Mouse (Mus musculus) c-Kit-positive CD71-negative TER-119-negative erythroid progenitor cells, embryonic 14.5 days (primary cell): ENCODE measurements around the gene Sec23a.
"Not testable (repeated sequence)": the region's sequence is repeated elsewhere in the genome, so short reads cannot be mapped to it uniquely, and the experiment has no call there.

Experiments used
- DNase-seq: peaks from one replicate; pipeline ENCODE4 v3.0.0-alpha.2; 2013; ENCODE audit warnings: low read depth

Sec23a gene

DNA sequence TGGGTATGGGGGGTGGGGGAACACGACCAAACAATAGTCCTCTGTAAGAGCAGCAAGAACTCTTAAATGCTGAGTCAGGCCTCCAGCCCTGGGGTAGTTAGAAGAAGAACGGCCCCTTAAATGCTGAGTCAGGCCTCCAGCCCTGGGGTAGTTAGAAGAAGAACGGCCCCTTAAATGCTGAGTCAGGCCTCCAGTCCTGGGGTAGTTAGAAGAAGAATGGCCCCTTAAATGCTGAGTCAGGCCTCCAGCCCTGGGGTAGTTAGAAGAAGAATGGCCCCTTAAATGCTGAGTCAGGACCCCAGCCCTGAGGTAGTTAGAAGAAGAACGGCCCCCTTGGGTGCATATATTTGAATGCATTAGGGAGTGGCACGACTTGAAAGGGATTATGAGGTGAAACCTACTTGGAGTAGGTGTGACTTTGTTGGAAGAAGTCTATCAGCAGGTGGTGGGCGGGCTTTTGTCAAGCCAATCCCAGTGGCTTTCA is 30.6 kb downstream of the Sec23a start:
- not testable (repeated sequence) for DNase-seq

DNA sequence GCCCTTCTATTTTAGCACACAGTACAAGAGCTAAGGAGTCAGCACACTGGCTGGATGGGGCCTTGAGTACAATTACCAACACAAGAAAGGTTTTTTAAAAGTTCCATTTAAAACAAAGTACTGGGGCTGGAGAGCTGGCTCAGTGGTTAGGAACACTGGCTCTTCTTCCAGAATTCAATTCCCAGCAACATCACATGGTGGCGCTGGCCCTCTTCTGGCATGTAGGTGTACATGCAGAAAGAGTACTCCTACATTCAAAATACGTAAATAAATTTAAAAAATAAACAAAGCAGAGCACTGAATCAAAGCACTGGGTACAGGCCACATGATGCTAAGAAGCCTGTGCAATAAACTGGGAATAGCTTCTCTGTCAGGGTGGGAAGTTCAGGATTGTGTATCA is 34.9 kb downstream of the Sec23a start:
- DNase-seq, result no peak

DNA sequence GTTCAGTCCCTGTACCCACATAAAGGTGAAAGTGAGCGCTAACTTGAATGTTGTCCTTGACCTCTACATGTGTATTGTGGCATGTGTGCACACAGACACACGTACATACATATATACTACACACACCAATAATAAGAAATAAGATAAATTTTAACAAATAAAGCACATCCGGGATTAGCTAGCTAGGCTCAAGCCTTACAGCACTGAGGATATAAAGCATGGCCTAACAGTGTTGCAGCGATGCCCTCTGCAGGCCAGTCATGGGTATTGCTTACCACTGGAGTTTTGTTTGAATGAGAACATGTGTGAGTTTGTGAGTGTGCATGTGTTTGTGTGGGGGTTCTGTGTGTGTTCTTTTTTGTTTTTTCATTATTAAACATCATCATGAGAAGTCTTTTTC is 47.2 kb downstream of the Sec23a start:
- DNase-seq, result peak; percentile 23

DNA sequence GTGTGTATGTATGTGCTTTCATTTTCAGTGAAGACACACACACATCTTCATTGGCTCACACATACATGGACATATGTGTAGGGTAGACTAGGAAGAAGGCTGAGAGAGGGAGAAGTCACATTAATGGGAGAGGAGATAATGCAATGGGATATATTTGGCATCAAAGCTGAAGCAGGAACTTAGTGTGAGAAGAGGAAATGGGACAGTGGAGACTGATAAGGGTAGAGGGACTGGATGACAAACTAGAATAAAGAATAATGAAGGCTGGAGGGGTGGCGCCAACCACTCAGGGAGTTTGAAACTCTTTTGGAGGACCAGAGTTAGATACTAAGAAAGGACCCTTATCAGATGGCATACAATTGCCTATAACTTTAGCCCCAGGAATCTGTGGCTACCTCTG is 51.0 kb downstream of the Sec23a start:
- no peak for DNase-seq

- DNase-seq, result no peak
Measured at GRCm38 (mm10) chr12:58956624-58957023, 55.2 kb downstream of the Sec23a start.

- DNase-seq, result no peak
Measured at GRCm38 (mm10) chr12:58956162-58956561, 55.7 kb downstream of the Sec23a start.

DNA sequence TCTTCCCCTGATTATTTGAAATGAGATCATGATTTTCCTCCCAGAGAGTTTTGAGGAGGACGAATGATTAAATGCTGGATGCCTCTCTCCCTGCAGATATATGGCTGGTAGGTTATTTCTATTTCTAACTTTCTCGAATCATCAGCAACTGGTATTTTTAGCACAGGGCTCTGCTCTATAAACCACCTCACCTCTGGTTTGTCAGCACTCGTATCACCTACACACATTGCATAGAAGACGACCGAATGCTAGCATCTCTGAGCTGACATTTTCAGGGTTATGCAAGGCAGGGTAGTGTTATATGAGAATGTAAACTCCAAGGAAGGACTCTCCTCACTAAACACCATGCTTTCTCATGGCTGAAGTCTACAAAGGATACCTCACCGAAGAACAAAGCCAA is 63.9 kb downstream of the Sec23a start:
- no peak for DNase-seq

DNA sequence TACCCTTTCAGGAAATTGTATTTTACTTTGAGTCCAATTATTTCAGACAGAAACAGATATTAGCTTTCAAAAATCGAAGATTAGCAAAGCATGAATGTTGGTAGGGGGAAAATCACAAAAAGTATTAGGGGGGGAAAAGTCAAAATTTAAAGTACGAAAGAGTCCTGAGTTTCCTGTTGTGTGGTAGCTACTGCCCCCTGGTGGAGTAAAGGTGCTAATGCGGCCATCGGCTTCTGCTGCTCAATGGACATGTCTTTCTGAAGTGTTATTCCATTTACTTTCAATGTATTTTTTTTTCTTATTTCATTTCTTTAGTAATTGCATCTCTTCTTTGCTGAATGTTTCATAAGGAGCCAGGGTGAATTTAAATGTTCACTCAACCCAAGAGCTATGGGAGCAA is 64.6 kb downstream of the Sec23a start:
- DNase-seq, result peak; percentile 29

GRCm38 (mm10) chr12:58942544-58942943 is 69.3 kb downstream of the Sec23a start:
- DNase-seq, result no peak

DNA sequence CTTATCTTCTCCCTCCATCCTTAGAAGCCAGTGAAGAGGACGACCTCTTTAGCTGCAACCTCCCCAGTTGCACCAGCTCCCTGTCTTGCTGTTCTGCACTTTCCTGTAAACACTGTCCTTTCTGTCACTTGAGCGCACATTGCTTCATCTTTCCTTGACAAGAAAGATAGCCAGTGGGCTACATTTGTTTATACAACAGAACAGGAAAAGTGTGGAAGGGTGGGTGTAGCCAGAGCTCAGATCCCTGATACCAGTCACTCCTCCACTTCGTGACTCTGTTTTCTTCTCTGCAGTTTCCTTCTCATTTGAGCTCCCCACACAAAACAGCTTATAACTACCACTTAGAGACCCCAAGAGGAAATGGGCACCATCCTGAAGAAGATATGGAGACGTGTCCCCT is 77.2 kb downstream of the Sec23a start:
- DNase-seq, result no peak

GRCm38 (mm10) chr12:58924996-58925395 is 86.8 kb downstream of the Sec23a start:
- DNase-seq, result no peak

GRCm38 (mm10) chr12:58924025-58924424 is 87.8 kb downstream of the Sec23a start:
- DNase-seq, result no peak

- DNase-seq, result no peak
Measured at GRCm38 (mm10) chr12:58920775-58921174, 91.0 kb downstream of the Sec23a start.

GRCm38 (mm10) chr12:58919516-58919915 is 92.3 kb downstream of the Sec23a start:
- no peak for DNase-seq

DNA sequence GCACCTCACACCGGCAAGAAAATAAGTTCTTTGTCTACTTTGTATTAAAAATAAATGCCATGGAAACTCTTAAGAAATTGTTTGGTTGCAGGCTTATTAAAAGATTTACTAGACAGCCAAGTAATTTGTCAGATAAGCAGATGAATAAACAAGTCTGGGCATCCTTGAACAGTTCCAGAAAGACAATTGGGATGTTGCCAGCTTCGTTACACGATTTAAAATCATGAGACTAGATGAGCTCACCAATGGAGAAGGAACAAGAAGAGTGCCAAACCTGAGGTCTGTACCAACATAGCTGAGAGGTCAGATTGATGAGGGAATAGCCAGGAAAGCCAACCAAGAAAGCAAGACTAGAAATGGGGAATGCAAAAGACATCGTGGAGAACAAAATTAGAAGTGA is 102.0 kb downstream of the Sec23a start:
- no peak for DNase-seq
